Mouse (Mus musculus): ENCODE data around the gene Nphp4. TPM values are rescaled to one million over a fixed set of nuclear protein-coding genes. Genes with fewer than 3 reads are reported as not detected.

Gene Nphp4
- polyA plus RNA-seq, 1 experiment, result 15.3 TPM

- no peak overlapping the region for H3K27ac ChIP-seq (ENCODE audit: control insufficient read depth, insufficient read depth, low read depth, low read length)
- no peaks in the 10 kb centered on the region for H3K27me3 ChIP-seq (ENCODE audit: control insufficient read depth, insufficient read depth, low read length)
- TF ChIP-seq CTCF (IDR thresholded peaks at IDR 0.05; ENCODE audit: control insufficient read depth, insufficient read depth, insufficient replicate concordance, low read depth, low read length) (no peak), POLR2A (IDR thresholded peaks at IDR 0.05; ENCODE audit: control insufficient read depth, low read depth, low read length) (no peak)
- H3K4me1 ChIP-seq (ENCODE audit: control insufficient read depth, insufficient read depth, low read length), result no peaks in the 10 kb centered on the region
- H3K36me3 ChIP-seq (ENCODE audit: control insufficient read depth, insufficient read depth, low read length), result no peaks in the 10 kb centered on the region
- no peak overlapping the region for H3K4me3 ChIP-seq (ENCODE audit: control insufficient read depth, low read depth, low read length)
Measured at GRCm38 (mm10) chr4:152446178-152446577, 30.3 kb upstream of the Nphp4 start.

- H3K27ac ChIP-seq (ENCODE audit: control insufficient read depth, insufficient read depth, low read depth, low read length), result no peak overlapping the region
- no peaks in the 10 kb centered on the region for H3K27me3 ChIP-seq (ENCODE audit: control insufficient read depth, insufficient read depth, low read length)
- no peaks in the 10 kb centered on the region for H3K4me1 ChIP-seq (ENCODE audit: control insufficient read depth, insufficient read depth, low read length)
- H3K36me3 ChIP-seq (ENCODE audit: control insufficient read depth, insufficient read depth, low read length), result no peaks in the 10 kb centered on the region
- TF ChIP-seq POLR2A (IDR thresholded peaks at IDR 0.05; ENCODE audit: control insufficient read depth, low read depth, low read length) (no peak), CTCF (IDR thresholded peaks at IDR 0.05; ENCODE audit: control insufficient read depth, insufficient read depth, insufficient replicate concordance, low read depth, low read length) (no peak)
- H3K4me3 ChIP-seq (ENCODE audit: control insufficient read depth, low read depth, low read length), result no peak overlapping the region
Measured at GRCm38 (mm10) chr4:152447731-152448665, 28.5 kb upstream of the Nphp4 start.

GRCm38 (mm10) chr4:152448666-152449018, 27.9 kb upstream of the Nphp4 start:
- Histone ChIP-seq H3K27ac (ENCODE audit: control insufficient read depth, insufficient read depth, low read depth, low read length) (no peak overlapping the region), H3K4me1 (ENCODE audit: control insufficient read depth, insufficient read depth, low read length) (no peaks in the 10 kb centered on the region), H3K4me3 (ENCODE audit: control insufficient read depth, low read depth, low read length) (no peak overlapping the region), H3K36me3 (ENCODE audit: control insufficient read depth, insufficient read depth, low read length) (no peaks in the 10 kb centered on the region), H3K27me3 (ENCODE audit: control insufficient read depth, insufficient read depth, low read length) (no peaks in the 10 kb centered on the region)
- TF ChIP-seq POLR2A (IDR thresholded peaks at IDR 0.05; ENCODE audit: control insufficient read depth, low read depth, low read length) (no peak), CTCF (IDR thresholded peaks at IDR 0.05; ENCODE audit: control insufficient read depth, insufficient read depth, insufficient replicate concordance, low read depth, low read length) (no peak)

- no peak overlapping the region for H3K4me3 ChIP-seq (ENCODE audit: control insufficient read depth, low read depth, low read length)
- H3K27ac ChIP-seq (ENCODE audit: control insufficient read depth, insufficient read depth, low read depth, low read length), result no peak overlapping the region
- H3K36me3 ChIP-seq (ENCODE audit: control insufficient read depth, insufficient read depth, low read length), result no peaks in the 10 kb centered on the region
- TF ChIP-seq POLR2A (IDR thresholded peaks at IDR 0.05; ENCODE audit: control insufficient read depth, low read depth, low read length), result no peak
- TF ChIP-seq CTCF (IDR thresholded peaks at IDR 0.05; ENCODE audit: control insufficient read depth, insufficient read depth, insufficient replicate concordance, low read depth, low read length), result no peak
- H3K4me1 ChIP-seq (ENCODE audit: control insufficient read depth, insufficient read depth, low read length), result no peaks in the 10 kb centered on the region
- no peaks in the 10 kb centered on the region for H3K27me3 ChIP-seq (ENCODE audit: control insufficient read depth, insufficient read depth, low read length)
Measured at GRCm38 (mm10) chr4:152451371-152451770, 25.1 kb upstream of the Nphp4 start.

GRCm38 (mm10) chr4:152453079-152453478, 23.4 kb upstream of the Nphp4 start:
- Histone ChIP-seq H3K27me3 (ENCODE audit: control insufficient read depth, insufficient read depth, low read length) (no peaks in the 10 kb centered on the region), H3K4me3 (ENCODE audit: control insufficient read depth, low read depth, low read length) (no peak overlapping the region), H3K36me3 (ENCODE audit: control insufficient read depth, insufficient read depth, low read length) (no peaks in the 10 kb centered on the region), H3K27ac (ENCODE audit: control insufficient read depth, insufficient read depth, low read depth, low read length) (no peak overlapping the region), H3K4me1 (ENCODE audit: control insufficient read depth, insufficient read depth, low read length) (no peaks in the 10 kb centered on the region)
- TF ChIP-seq CTCF (IDR thresholded peaks at IDR 0.05; ENCODE audit: control insufficient read depth, insufficient read depth, insufficient replicate concordance, low read depth, low read length) (no peak), POLR2A (IDR thresholded peaks at IDR 0.05; ENCODE audit: control insufficient read depth, low read depth, low read length) (no peak)

- no peak for TF ChIP-seq POLR2A (IDR thresholded peaks at IDR 0.05; ENCODE audit: control insufficient read depth, low read depth, low read length)
- no peak for TF ChIP-seq CTCF (IDR thresholded peaks at IDR 0.05; ENCODE audit: control insufficient read depth, insufficient read depth, insufficient replicate concordance, low read depth, low read length)
- Histone ChIP-seq H3K36me3 (ENCODE audit: control insufficient read depth, insufficient read depth, low read length) (no peaks in the 10 kb centered on the region), H3K27ac (ENCODE audit: control insufficient read depth, insufficient read depth, low read depth, low read length) (no peak overlapping the region), H3K4me1 (ENCODE audit: control insufficient read depth, insufficient read depth, low read length) (no peaks in the 10 kb centered on the region), H3K4me3 (ENCODE audit: control insufficient read depth, low read depth, low read length) (no peak overlapping the region), H3K27me3 (ENCODE audit: control insufficient read depth, insufficient read depth, low read length) (no peaks in the 10 kb centered on the region)
Measured at GRCm38 (mm10) chr4:152454153-152454552, 22.4 kb upstream of the Nphp4 start.

- Histone ChIP-seq H3K36me3 (ENCODE audit: control insufficient read depth, insufficient read depth, low read length) (no peaks in the 10 kb centered on the region), H3K27ac (ENCODE audit: control insufficient read depth, insufficient read depth, low read depth, low read length) (no peak overlapping the region), H3K4me3 (ENCODE audit: control insufficient read depth, low read depth, low read length) (no peak overlapping the region), H3K4me1 (ENCODE audit: control insufficient read depth, insufficient read depth, low read length) (no peaks in the 10 kb centered on the region), H3K27me3 (ENCODE audit: control insufficient read depth, insufficient read depth, low read length) (no peaks in the 10 kb centered on the region)
- TF ChIP-seq CTCF (IDR thresholded peaks at IDR 0.05; ENCODE audit: control insufficient read depth, insufficient read depth, insufficient replicate concordance, low read depth, low read length), result no peak
- no peak for TF ChIP-seq POLR2A (IDR thresholded peaks at IDR 0.05; ENCODE audit: control insufficient read depth, low read depth, low read length)
Measured at GRCm38 (mm10) chr4:152456609-152457008, 19.9 kb upstream of the Nphp4 start.
